Mouse (Mus musculus) neutrophil, adult 5-6 weeks (primary cell): ENCODE data around the gene Hypk. TPM values are rescaled to one million over a fixed set of nuclear protein-coding genes. Genes with fewer than 3 reads are reported as not detected.
"Not testable (repeated sequence)": the region's sequence is repeated elsewhere in the genome, so short reads cannot be mapped to it uniquely, and the experiment has no call there.

Source experiments
- ATAC-seq: fragments of 151-379, 151-347 bp; 2 replicates; pipeline ENCODE4 v1.8.0; 2017; ENCODE audit warnings: mild to moderate bottlenecking, moderate TSS enrichment; ENCODE audit not compliant: insufficient number of reproducible peaks, poor library complexity, low FRiP score, severe bottlenecking; ENCODE audit errors: extremely low read depth
- total RNA-seq: library from RNA; stranded (forward); fragments of 200-1000 nt; gene quantifications from 2 replicates; pipeline ENCODE4 v1.2.3, GENCODE M21; 2017

Gene Hypk
- total RNA-seq, 1 experiment from 2014 or later = 98.5 TPM

DNA sequence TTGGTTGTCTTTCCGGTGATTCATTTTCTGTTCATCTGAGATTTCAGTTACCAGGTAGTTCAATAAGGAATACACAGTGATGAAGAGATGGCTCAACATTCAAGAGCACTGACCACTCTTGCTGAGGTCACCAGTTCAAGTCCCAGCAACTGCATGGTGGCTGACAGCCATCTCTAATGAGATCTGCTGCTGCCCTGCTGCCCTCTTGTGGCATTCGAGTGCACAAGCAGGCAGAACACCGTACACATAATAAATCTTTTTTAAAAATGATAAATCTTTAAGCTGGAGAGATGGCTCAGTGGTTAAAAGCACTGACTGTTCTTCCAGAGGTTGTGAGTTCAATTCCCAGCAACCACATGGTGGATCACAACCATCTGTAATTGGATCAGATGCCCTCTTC lies 27.4 kb downstream of the Hypk start:
- peak; percentile 73; the same call in 1 of the 2 replicates for ATAC-seq

GRCm38 (mm10) chr2:121480916-121481315 lies 27.8 kb downstream of the Hypk start:
- ATAC-seq = not testable (repeated sequence)

GRCm38 (mm10) chr2:121483576-121483975 lies 30.5 kb downstream of the Hypk start:
- ATAC-seq = no peak

- ATAC-seq = 0 out of 2 replicates have a peak, but pooled peaks have one; percentile 11
These were observed 31.3 kb downstream of the Hypk start for GRCm38 (mm10) chr2:121484403-121484802.

DNA sequence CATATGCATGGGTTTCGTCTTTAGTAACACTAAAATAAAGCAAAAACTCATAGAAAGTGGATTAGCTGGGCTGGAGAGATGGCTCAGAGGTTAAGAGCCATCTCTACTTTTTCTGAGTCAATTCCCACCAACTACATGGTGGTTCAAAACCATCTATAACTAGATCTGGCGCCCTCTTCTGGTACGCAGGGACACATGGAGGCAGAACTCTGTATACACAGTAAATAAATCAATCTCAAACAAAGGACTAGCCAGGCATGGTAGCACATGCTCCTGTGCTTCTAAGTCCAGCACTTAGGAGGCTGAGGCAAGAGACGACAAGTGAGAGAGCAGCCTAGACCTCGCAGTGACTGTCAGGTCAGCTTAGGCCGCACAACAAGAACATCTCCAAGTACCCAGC lies 48.5 kb downstream of the Hypk start:
- peak; percentile 40; the same call in 1 of the 2 replicates for ATAC-seq

DNA sequence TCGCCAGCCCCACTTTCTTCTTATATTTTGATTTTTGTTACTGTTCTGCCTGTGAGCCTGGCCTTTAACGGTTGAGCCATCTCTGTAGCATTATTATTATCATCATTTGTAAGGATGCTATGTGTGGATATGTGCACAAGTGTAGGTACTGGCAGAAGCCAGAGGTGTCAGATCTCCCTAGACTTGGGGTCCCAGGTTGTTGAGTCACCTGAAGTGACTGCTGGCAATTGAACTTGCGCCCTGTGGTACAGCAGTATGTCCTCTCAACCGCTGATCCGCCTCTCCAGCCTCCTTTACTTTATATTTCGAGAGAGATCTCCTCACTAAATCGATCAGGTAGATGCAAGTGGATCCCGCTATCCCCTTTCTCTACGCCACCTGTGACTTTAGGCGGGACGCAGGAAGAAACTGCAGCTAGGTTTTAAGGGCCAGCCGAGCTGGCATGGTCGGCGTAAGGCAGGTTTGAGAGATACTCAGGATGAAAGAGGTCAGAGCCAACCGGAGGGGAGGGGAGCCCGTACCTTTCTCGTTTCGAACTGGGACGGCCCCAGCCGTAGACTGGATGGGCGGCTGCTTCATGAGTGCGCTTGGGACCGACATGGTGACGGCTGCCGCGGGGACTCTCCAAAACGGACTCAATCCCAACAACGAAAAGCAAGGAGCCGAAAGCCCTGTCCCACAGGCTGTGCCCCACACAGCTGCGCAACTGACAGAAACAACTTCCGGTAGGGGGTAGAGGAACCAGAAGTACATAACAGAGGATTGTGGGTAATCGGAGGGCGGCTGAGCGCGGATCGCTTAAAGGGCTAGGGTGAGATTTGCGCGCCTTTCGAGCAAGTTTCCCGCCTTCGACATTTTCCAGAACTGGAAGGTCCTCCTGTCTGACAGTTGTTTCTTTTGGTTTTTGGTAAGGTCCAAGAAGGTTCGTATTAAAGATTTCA lies 53.1 kb downstream of the Hypk start, which contains the start of the genes Mfap1a and Wdr76:
Gene Mfap1a (minus strand): TSS at position 724 of the 941 bp plus-strand sequence.
Gene Wdr76 (plus strand): TSS at position 782 of the 941 bp plus-strand sequence.
- peak; percentile 94 for ATAC-seq

- ATAC-seq = no peak
These were observed 54.3 kb downstream of the Hypk start for GRCm38 (mm10) chr2:121507173-121507950.

GRCm38 (mm10) chr2:121507951-121508330 lies 54.9 kb downstream of the Hypk start:
- no peak for ATAC-seq

Other genes starting within 250 kb of the Hypk start
- 43.3 and 53.2 TPM in 2 replicates for gene Trp53bp1, start 181.9 kb upstream of the Hypk start, total RNA-seq
- gene Map1a, start 163.7 kb upstream of the Hypk start, total RNA-seq = not detected in 2 replicates
- 12.8 and 14.2 TPM in 2 replicates for gene Ppip5k1, start 97.9 kb upstream of the Hypk start, total RNA-seq
- not detected in 2 replicates for gene Ckmt1, start 95.6 kb upstream of the Hypk start, total RNA-seq
- not detected in 2 replicates for gene Strc, start 66.1 kb upstream of the Hypk start, total RNA-seq
- gene Pdia3, start 39.5 kb upstream of the Hypk start, total RNA-seq = 81.0 and 85.3 TPM in 2 replicates
- 2.8 and 3.1 TPM in 2 replicates for gene Catsper2, start 39.5 kb upstream of the Hypk start, total RNA-seq
- 36.3 and 45.4 TPM in 2 replicates for gene Ell3, start 9.0 kb upstream of the Hypk start, total RNA-seq
- 101 and 116 TPM in 2 replicates for gene Serf2, start 4.1 kb upstream of the Hypk start, total RNA-seq
- gene Serinc4, start 3.5 kb downstream of the Hypk start, total RNA-seq = 2.0 and 4.2 TPM in 2 replicates
- gene Mfap1b, start 20.8 kb downstream of the Hypk start, total RNA-seq = 120 and 128 TPM in 2 replicates
- 80.3 and 92.3 TPM in 2 replicates for gene Mfap1a, start 53.4 kb downstream of the Hypk start, total RNA-seq
- gene Wdr76, start 53.4 kb downstream of the Hypk start, total RNA-seq = 11.2 and 11.4 TPM in 2 replicates